Mouse (Mus musculus) embryonic facial prominence, embryonic 11.5 days (tissue): Measurements from ENCODE around the gene Wdr74. TPM values are rescaled to one million over a fixed set of nuclear protein-coding genes. Genes with fewer than 3 reads are reported as not detected.

Source experiments
- microRNA-seq: library from miRNA; unstranded; fragments of <30 nt; microRNA quantifications from one replicate; pipeline ENCODE4, GENCODE M21; 2016; ENCODE audit warnings: borderline number of aligned reads
- polyA plus RNA-seq: library from polyadenylated mRNA; unstranded; fragments of >200 nt; fragmentation: Nextera tagmentation; extraction: Ambion mirVana; gene quantifications from 2 replicates; pipeline ENCODE4 v1.2.1, GENCODE M21; 2014

Wdr74 gene
- polyA plus RNA-seq, 1 experiment from 2014 or later = 91.0 TPM

Small RNAs within 50 kb of the gene (microRNA-seq; reads per million reads assigned to microRNA genes)
- gene Mir6992 = not detected

Other genes with a start within 250 kb of the Wdr74 start
- gene Slc22a8, start 144.6 kb upstream of the Wdr74 start, polyA plus RNA-seq = 0.06 TPM in 1 of 2 replicates, not detected in the other
- gene Slc22a6, start 117.8 kb upstream of the Wdr74 start, polyA plus RNA-seq = 0.10 and 0.29 TPM in 2 replicates
- gene Chrm1, start 72.0 kb upstream of the Wdr74 start, polyA plus RNA-seq = 0.06 and 0.08 TPM in 2 replicates
- 120 and 125 TPM in 2 replicates for gene Slc3a2, start 12.5 kb upstream of the Wdr74 start, polyA plus RNA-seq
- gene 1700092M07Rik, start 4.9 kb downstream of the Wdr74 start, polyA plus RNA-seq = 1.1 and 1.8 TPM in 2 replicates
- gene Stx5a, start 5.6 kb downstream of the Wdr74 start, polyA plus RNA-seq = 107 and 110 TPM in 2 replicates
- 230 and 238 TPM in 2 replicates for gene Nxf1, start 21.2 kb downstream of the Wdr74 start, polyA plus RNA-seq
- gene Tmem223, start 35.2 kb downstream of the Wdr74 start, polyA plus RNA-seq = 191 and 197 TPM in 2 replicates
- 44.8 and 51.2 TPM in 2 replicates for gene Tmem179b, start 38.6 kb downstream of the Wdr74 start, polyA plus RNA-seq
- gene Taf6l, start 50.6 kb downstream of the Wdr74 start, polyA plus RNA-seq = 19.0 and 19.9 TPM in 2 replicates
- gene Polr2g, start 62.8 kb downstream of the Wdr74 start, polyA plus RNA-seq = 199 and 202 TPM in 2 replicates
- 6.0 and 8.0 TPM in 2 replicates for gene Zbtb3, start 66.7 kb downstream of the Wdr74 start, polyA plus RNA-seq
- gene Ttc9c, start 83.5 kb downstream of the Wdr74 start, polyA plus RNA-seq = 63.0 and 68.7 TPM in 2 replicates
- 6.7 and 6.8 TPM in 2 replicates for gene Hnrnpul2, start 84.2 kb downstream of the Wdr74 start, polyA plus RNA-seq
- gene AC129217.1, start 93.9 kb downstream of the Wdr74 start, polyA plus RNA-seq = not detected in 2 replicates
- gene Bscl2, start 101.6 kb downstream of the Wdr74 start, polyA plus RNA-seq = 29.9 and 39.1 TPM in 2 replicates
- gene Gng3, start 103.4 kb downstream of the Wdr74 start, polyA plus RNA-seq = 39.8 and 44.8 TPM in 2 replicates
- gene Lrrn4cl, start 114.9 kb downstream of the Wdr74 start, polyA plus RNA-seq = 0.10 and 0.49 TPM in 2 replicates
- 184 and 189 TPM in 2 replicates for gene Ubxn1, start 135.7 kb downstream of the Wdr74 start, polyA plus RNA-seq
- 56.1 and 62.0 TPM in 2 replicates for gene Uqcc3, start 145.1 kb downstream of the Wdr74 start, polyA plus RNA-seq
- gene Lbhd1, start 147.9 kb downstream of the Wdr74 start, polyA plus RNA-seq = 116 and 122 TPM in 2 replicates
- not detected in 2 replicates for gene Gm49403, start 148.1 kb downstream of the Wdr74 start, polyA plus RNA-seq
- gene 1810009A15Rik, start 153.0 kb downstream of the Wdr74 start, polyA plus RNA-seq = 111 and 126 TPM in 2 replicates
- gene Gm49416, start 153.1 kb downstream of the Wdr74 start, polyA plus RNA-seq = 0.34 TPM in 1 of 2 replicates, not detected in the other
- gene Ints5, start 157.2 kb downstream of the Wdr74 start, polyA plus RNA-seq = 30.5 and 34.6 TPM in 2 replicates
- 97.4 and 114 TPM in 2 replicates for gene Ganab, start 162.2 kb downstream of the Wdr74 start, polyA plus RNA-seq
- 32.0 and 32.8 TPM in 2 replicates for gene B3gat3, start 184.5 kb downstream of the Wdr74 start, polyA plus RNA-seq
- 0.72 and 0.81 TPM in 2 replicates for gene Rom1, start 193.5 kb downstream of the Wdr74 start, polyA plus RNA-seq
- 8.4 and 9.0 TPM in 2 replicates for gene Eml3, start 193.7 kb downstream of the Wdr74 start, polyA plus RNA-seq
- gene Mta2, start 206.0 kb downstream of the Wdr74 start, polyA plus RNA-seq = 57.5 and 57.6 TPM in 2 replicates
- 25.5 and 28.0 TPM in 2 replicates for gene Tut1, start 218.0 kb downstream of the Wdr74 start, polyA plus RNA-seq
- gene Eef1g, start 231.2 kb downstream of the Wdr74 start, polyA plus RNA-seq = 535 and 538 TPM in 2 replicates